Mouse (Mus musculus): Measurements from ENCODE around the gene Clcf1. TPM values are rescaled to one million over a fixed set of nuclear protein-coding genes. Genes with fewer than 3 reads are reported as not detected.

Clcf1 gene
- polyA plus RNA-seq, 1 experiment from 2014 or later, result 1.1 TPM

DNA sequence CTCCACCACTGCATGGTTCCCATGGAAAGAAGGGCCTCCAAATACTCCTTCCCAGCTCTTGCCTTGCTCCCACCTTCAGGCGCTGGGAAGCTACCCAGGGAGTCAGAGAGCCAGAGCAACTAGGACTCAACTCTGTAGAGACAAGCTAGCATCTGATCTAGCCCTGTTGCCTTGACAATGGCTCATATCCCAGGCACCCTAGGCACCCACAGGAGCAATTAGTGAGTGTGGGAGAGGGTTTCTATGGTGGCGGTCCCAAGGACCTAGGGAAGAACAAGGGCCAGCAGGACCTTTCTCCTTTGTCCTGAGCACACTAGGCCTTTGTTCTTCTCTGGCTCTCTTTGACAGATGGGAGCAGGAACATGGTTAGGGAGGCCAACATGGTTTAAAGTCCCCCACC is 30.3 kb upstream of the Clcf1 start:
- WGBS, result 82% methylated on average over 2 of the region's 2 CpGs
- no peak for DNase-seq (ENCODE audit: extremely low spot score, low spot score)
- H3K9me3 ChIP-seq, result no peaks in the 10 kb centered on the region
- 0 out of 2 replicates have a peak overlapping the region, but pooled peaks have one; percentile 4 for H3K27ac ChIP-seq
- no peaks in the 10 kb centered on the region for H3K36me3 ChIP-seq (replicated peaks)
- H3K27me3 ChIP-seq (ENCODE audit: poor library complexity, severe bottlenecking), result no peaks in the 10 kb centered on the region
- peaks cover 30% of the 10 kb centered on the region for H3K4me1 ChIP-seq
- no peak overlapping the region for H3K4me3 ChIP-seq

DNA sequence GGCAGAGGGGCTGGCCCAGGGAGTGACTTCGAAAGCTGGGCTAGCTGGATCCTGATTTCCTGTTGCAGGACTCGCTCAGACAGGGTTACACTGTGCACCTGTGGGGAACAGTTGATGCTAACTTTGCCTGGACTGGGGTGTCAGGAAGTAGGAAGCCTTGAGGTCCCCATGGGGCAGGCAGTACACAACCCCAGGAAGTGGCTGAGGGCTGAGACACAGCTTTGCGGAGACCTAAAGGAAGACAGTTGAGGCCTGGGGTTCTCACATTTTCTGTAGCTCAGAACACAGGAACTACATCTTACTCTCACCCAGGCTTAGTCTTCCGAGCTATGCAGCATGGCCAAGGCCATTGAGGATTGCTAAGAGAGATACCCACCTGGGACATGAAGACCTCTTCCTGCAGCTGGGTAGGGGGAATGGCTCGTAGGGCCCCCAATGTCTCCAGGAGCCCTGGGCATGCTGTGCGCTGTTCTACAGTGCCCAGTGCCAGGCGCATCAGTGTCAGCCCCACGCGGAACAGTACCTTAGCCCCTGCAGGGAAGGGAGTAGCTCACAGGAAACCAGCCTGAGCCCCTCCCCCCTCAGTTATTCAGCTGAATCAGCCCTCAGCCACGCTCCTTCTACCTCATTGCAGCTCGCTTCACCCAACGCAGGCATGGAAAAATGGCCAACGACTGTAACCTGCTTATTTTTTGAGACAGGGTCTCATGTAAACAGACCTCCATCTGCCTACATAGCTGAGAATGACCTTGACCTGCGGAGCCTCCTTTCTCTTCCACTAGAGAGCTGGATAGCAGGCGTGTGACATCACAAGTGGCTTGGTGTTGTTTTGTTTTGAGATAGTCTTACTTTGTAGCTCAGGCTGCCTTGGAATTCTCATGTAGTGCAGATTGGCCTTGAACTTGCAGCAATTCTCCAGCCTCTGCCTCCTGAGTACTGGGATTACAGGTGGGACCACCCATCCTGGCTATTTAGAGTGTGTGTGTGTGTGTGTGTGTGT is 28.8 kb upstream of the Clcf1 start:
- WGBS, result 66% methylated on average over 15 of the region's 15 CpGs
- 0 out of 2 replicates have a peak overlapping the region, but pooled peaks have one; percentile 37 for H3K27ac ChIP-seq

DNA sequence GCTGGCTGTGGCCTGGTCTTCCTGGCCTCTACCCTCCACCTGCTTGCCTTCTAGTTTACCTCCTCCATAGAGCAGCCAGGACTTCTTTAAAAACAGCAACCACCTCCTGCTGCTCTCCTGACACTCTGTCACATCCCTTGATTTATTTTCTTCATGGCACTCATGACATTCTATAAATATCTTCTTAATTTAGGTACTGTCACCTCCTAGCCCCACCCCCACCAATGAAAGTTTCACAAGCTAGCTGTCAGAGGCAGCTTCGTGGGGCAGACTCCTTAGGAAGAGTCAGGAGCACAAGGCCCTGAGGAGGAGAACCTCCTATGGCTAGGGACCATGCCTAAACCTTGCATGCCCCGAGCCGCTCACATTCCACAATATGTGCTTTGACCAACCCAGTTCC is 26.7 kb upstream of the Clcf1 start:
- no peak for DNase-seq (ENCODE audit: extremely low spot score, low spot score)
- Histone ChIP-seq H3K4me1 (peaks cover 40% of the 10 kb centered on the region), H3K9me3 (no peaks in the 10 kb centered on the region), H3K27me3 (ENCODE audit: poor library complexity, severe bottlenecking) (no peaks in the 10 kb centered on the region), H3K36me3 (replicated peaks) (no peaks in the 10 kb centered on the region), H3K4me3 (no peak overlapping the region), H3K27ac (no peak overlapping the region)
- 77% methylated on average over 3 of the region's 3 CpGs for WGBS

More for the DNA sequence above, 28.8 kb upstream of the Clcf1 start:
- H3K4me3 ChIP-seq, result no peak overlapping the region
- no peaks in the 10 kb centered on the region for H3K36me3 ChIP-seq (replicated peaks)
- H3K4me1 ChIP-seq, result peaks cover 30% of the 10 kb centered on the region
- H3K27me3 ChIP-seq (ENCODE audit: poor library complexity, severe bottlenecking), result no peaks in the 10 kb centered on the region
- DNase-seq (ENCODE audit: extremely low spot score, low spot score), result no peak
- H3K9me3 ChIP-seq, result no peaks in the 10 kb centered on the region

DNA sequence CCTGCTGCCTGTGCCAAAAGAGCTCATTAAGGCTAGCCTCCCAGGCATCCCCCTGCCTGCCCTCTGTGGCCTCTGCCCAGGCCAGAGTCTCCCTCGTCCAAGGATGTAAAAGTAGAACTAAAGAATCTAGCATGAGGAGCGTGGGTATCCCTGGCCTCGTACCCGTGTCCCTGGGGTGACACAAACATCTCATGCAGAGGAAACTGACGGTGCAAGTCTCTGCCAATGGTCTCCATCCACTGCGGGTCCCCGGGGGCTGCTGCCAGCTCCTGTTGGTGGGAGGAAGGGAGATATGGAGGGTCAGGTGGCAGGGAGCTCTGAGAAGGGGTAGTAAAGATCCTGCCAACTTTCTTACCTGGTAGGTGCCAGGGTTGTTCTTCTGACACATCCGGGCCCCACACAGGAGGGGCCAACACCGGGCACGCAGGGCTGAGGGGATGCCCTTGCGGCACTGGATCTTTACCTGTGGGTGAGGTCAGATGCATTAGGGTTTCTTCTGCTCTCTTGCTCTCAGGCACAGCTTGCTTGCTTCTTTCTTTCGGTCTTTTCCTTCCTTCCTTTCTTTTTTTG is 24.9 kb upstream of the Clcf1 start:
- Histone ChIP-seq H3K9me3 (no peaks in the 10 kb centered on the region), H3K27me3 (ENCODE audit: poor library complexity, severe bottlenecking) (no peaks in the 10 kb centered on the region), H3K36me3 (replicated peaks) (peaks cover 14% of the 10 kb centered on the region), H3K4me3 (no peak overlapping the region), H3K4me1 (peaks cover 49% of the 10 kb centered on the region), H3K27ac (no peak overlapping the region)
- DNase-seq (ENCODE audit: extremely low spot score, low spot score), result no peak
- 90% methylated on average over 12 of the region's 12 CpGs for WGBS

DNA sequence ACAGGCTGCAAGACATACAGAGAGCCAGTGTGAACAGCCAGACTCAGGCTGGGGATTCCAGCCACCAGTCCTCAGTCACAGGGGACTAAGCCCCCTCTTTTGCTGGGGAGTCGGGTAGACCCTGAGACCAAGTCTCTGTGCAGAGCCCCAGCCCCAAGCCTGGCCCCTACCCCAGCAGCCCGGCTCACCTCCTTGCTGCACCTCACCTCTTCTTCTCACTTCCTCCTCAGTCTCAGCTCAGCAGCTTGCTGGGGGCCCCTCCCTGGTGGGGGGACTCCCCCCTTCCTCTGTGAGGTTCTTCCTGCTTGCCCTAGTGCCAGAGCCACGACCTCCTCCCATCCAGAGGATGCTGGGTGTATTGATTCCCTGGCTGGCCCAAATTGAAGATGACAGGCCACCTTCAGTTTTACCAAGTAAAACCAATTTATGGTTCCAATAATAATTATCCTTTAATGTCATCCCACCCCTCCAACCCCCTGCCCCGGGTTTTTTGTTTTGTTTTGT is 23.2 kb upstream of the Clcf1 start, which contains the start of gene Tbc1d10c:
Gene Tbc1d10c (minus strand): TSS at position 454 of the 504 bp plus-strand sequence.
- peaks cover 42% of the 10 kb centered on the region for H3K4me1 ChIP-seq
- WGBS, result 69% methylated on average over 4 of the region's 4 CpGs
- DNase-seq (ENCODE audit: extremely low spot score, low spot score), result no peak
- no peaks in the 10 kb centered on the region for H3K27me3 ChIP-seq (ENCODE audit: poor library complexity, severe bottlenecking)
- peak within 1 kb of the TSS; percentile 98 for H3K27ac ChIP-seq
- peaks cover 31% of the 10 kb centered on the region for H3K36me3 ChIP-seq (replicated peaks)
- peak within 1 kb of the TSS; percentile 96 for H3K4me3 ChIP-seq
- no peaks in the 10 kb centered on the region for H3K9me3 ChIP-seq

DNA sequence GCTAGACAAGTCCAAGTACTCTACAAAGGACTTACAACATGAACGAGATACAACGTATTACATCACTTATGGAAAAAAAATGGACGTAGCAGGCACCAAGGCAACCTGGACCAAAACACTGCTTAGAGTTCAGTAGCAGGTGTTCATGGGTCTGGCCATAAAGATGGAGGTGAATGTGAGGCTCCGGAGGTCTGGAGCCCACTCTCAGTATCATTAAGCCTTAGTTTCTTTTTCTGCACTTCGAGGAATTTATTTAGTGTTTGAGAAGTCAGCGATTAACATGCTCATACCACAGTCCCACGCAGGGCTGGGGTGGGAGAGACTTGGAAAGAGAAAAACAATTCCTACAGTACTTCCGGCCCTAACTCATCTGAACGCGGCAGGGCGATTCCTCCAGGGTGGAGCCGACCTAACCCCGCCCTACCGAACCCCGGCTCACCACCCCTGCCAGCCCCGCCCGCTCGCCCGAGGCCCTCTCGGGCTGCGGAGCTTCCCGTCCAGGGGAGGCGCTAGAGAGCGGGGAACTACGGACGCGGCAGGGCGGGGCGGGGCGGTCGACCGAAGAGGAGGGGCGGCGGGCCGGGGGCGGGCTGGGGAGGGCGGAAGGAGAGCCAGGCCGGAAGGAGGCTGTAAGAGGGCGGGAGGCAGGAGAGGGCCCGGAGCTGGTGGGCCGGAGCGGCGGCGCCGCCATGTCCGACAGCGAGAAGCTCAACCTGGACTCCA is 22.3 kb upstream of the Clcf1 start, which contains the start of gene Ppp1ca:
Gene Ppp1ca (plus strand): TSS at position 538 of the 723 bp plus-strand sequence.
- peak within 1 kb of the TSS; percentile 96 for H3K4me3 ChIP-seq
- peak; percentile 97 for DNase-seq (ENCODE audit: extremely low spot score, low spot score)
- H3K9me3 ChIP-seq, result no peaks in the 10 kb centered on the region
- H3K4me1 ChIP-seq, result peaks cover 50% of the 10 kb centered on the region
- 6% methylated on average over 47 of the region's 47 CpGs for WGBS
- no peaks in the 10 kb centered on the region for H3K27me3 ChIP-seq (ENCODE audit: poor library complexity, severe bottlenecking)
- H3K27ac ChIP-seq, result peak within 1 kb of the TSS; percentile 98
- H3K36me3 ChIP-seq (replicated peaks), result peaks cover 39% of the 10 kb centered on the region

DNA sequence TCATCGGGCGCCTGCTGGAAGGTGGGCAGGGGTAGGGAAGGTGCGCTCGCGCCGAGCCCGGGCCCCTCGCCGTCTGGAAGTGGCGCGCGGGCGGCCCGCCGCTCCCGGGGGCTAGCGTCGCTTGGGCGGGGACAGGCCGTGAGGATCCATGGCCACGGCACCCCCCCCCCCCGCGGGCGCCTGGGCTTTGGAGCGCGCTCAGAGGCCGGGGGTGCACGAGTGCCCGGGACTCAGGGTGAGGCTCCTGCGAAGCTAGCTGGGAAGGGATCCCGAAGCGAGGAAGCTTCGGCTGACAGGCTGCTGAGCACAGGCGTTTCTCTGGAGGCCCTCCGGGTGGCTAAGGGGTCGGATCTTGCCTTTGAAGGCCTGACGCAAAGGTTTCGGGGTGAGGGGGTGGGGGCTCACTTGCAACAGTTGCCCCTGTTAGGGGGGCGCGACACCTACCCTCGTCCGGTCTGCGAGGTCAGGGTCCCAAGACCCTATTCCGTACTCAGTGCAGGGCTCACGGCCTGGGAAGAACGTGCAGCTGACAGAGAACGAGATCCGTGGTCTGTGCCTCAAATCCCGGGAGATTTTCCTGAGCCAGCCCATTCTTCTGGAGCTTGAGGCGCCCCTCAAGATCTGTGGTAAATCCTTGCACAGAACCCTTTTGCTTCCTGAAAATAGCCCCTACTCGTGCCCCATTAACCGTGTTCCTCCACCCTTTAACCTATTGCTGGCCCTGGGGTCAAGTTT is 21.6 kb upstream of the Clcf1 start:
- Histone ChIP-seq H3K27ac (peak overlapping the region; percentile 98), H3K36me3 (replicated peaks) (peaks cover 47% of the 10 kb centered on the region), H3K4me3 (peak overlapping the region; percentile 96), H3K27me3 (ENCODE audit: poor library complexity, severe bottlenecking) (no peaks in the 10 kb centered on the region), H3K4me1 (peaks cover 55% of the 10 kb centered on the region), H3K9me3 (no peaks in the 10 kb centered on the region)
- under 1% methylated on average over 50 of the region's 52 CpGs for WGBS
- no peak for DNase-seq (ENCODE audit: extremely low spot score, low spot score)

DNA sequence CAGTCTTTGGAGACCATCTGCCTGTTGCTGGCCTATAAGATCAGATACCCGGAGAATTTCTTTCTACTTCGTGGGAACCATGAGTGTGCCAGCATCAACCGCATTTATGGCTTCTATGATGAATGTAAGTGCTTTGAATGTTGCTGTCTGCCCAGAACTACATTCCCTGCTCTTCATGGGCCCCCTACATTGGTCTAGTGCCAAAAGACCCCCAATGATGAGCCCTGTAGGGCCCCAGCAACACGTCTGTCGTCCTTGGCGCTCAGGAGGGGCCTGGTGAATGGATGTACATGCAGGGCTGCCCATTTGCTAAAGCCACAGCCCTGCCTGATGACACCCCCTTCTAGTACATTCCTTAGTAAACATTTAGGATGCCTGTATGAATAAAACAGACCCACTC is 20.9 kb upstream of the Clcf1 start:
- Histone ChIP-seq H3K27ac (peak overlapping the region; percentile 98), H3K4me1 (peaks cover 55% of the 10 kb centered on the region), H3K36me3 (replicated peaks) (peaks cover 54% of the 10 kb centered on the region), H3K4me3 (peak overlapping the region; percentile 96), H3K27me3 (ENCODE audit: poor library complexity, severe bottlenecking) (no peaks in the 10 kb centered on the region), H3K9me3 (no peaks in the 10 kb centered on the region)
- WGBS, result 75% methylated on average over 6 of the region's 6 CpGs
- no peak for DNase-seq (ENCODE audit: extremely low spot score, low spot score)

DNA sequence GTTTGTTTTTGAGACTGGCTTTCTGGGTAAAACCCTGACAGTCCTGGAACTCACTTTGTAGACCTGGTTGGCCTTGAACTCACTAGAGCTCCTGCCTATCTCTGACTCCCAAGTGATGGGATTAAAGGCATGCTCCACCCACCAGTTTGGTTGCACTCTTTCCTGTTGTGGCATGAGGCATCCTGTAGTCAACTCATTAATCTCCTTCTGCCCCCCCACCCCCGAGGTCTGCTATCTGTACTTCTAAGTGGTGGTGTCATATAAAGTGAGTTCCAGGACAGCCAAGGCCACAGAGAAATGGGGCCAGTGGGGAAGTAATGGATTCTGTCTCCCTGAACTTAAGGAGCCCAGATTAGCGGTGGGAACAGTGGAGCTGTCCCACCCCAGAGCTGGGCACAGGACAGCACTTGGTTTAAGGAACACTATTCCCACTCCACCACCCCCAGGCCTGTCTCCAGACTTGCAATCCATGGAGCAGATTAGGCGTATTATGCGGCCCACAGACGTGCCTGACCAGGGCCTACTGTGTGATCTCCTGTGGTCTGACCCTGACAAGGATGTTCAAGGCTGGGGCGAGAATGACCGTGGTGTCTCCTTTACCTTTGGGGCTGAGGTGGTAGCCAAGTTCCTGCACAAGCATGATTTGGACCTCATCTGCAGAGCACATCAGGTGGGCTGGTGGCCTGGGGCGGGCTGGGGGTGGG is 19.9 kb upstream of the Clcf1 start:
- DNase-seq (ENCODE audit: extremely low spot score, low spot score), result no peak
- Histone ChIP-seq H3K27ac (no peak overlapping the region), H3K27me3 (ENCODE audit: poor library complexity, severe bottlenecking) (no peaks in the 10 kb centered on the region), H3K4me3 (peak overlapping the region; percentile 96; the same call in 1 of the 2 replicates), H3K9me3 (no peaks in the 10 kb centered on the region), H3K4me1 (peaks cover 57% of the 10 kb centered on the region), H3K36me3 (replicated peaks) (peaks cover 64% of the 10 kb centered on the region)
- 92% methylated on average over 8 of the region's 8 CpGs for WGBS

DNA sequence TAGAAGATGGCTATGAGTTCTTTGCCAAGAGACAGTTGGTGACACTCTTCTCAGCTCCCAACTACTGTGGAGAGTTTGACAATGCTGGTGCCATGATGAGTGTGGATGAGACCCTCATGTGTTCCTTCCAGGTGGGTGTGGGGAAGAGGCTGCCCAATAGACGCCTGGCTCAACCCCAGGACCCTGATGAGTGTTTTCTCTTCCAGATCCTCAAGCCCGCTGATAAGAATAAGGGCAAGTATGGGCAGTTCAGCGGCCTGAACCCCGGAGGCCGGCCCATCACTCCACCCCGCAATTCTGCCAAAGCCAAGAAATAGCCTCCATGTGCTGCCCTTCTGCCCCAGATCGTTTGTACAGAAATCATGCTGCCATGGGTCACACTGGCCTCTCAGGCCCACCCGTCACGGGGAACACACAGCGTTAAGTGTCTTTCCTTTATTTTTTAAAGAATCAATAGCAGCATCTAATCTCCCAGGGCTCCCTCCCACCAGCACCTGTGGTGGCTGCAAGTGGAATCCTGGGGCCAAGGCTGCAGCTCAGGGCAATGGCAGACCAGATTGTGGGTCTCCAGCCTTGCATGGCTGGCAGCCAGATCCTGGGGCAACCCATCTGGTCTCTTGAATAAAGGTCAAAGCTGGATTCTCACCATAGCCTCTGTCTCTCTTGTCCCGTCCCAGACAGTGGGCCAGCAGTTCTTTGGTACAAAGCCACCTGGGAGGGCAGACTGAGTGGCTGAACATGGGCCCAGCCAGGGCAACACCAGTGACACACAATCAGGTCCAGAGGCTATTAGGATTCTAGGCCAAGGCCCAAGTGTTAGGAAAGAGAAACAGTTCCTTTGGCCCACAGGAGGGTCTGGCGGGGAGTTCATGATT is 19.0 kb upstream of the Clcf1 start:
- peaks cover 65% of the 10 kb centered on the region for H3K4me1 ChIP-seq
- H3K9me3 ChIP-seq, result no peaks in the 10 kb centered on the region
- H3K27ac ChIP-seq, result no peak overlapping the region
- WGBS, result 86% methylated on average over 12 of the region's 12 CpGs
- H3K36me3 ChIP-seq (replicated peaks), result peaks cover 73% of the 10 kb centered on the region
- DNase-seq (ENCODE audit: extremely low spot score, low spot score), result no peak
- peak overlapping the region; percentile 96; the same call in 1 of the 2 replicates for H3K4me3 ChIP-seq
- H3K27me3 ChIP-seq (ENCODE audit: poor library complexity, severe bottlenecking), result no peaks in the 10 kb centered on the region

DNA sequence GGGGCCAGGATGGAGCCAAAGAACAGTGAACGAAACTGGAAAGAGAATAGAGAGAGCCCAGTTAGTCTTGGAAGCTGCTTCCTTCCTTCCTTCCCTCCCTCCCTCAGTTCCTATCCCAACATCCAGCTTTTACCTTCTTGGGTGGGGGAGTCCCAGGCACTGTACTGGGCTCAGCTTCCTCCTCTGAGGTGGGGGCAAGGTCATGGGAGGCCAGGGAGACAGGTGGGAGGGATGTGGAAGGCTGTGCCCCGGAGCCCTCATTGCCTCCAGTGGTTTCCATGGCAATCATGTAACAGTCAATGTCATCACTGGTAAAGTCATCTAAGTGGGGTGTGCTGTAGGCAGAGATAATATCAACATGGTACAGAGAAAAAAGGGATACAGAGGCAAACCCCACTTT is 18.0 kb upstream of the Clcf1 start:
- H3K4me3 ChIP-seq, result no peak overlapping the region
- H3K4me1 ChIP-seq, result peaks cover 69% of the 10 kb centered on the region
- H3K9me3 ChIP-seq, result no peaks in the 10 kb centered on the region
- no peak overlapping the region for H3K27ac ChIP-seq
- H3K36me3 ChIP-seq (replicated peaks), result peaks cover 78% of the 10 kb centered on the region
- no peaks in the 10 kb centered on the region for H3K27me3 ChIP-seq (ENCODE audit: poor library complexity, severe bottlenecking)
- 84% methylated on average over 2 of the region's 2 CpGs for WGBS
- no peak for DNase-seq (ENCODE audit: extremely low spot score, low spot score)

Data from forebrain, embryonic 10.5 days (tissue).